Mouse (Mus musculus) heart, postnatal 36 days (tissue): ENCODE results near the gene Vmn1r2. TPM values are rescaled to one million over a fixed set of nuclear protein-coding genes. Genes with fewer than 3 reads are reported as not detected.
A peak's percentile ranks its signal among the peaks of the same experiment; 100 is the strongest.
"Not testable (repeated sequence)": the region's sequence is repeated elsewhere in the genome, so short reads cannot be mapped to it uniquely, and the experiment has no call there.

Source experiments
- DNase-seq, 2 experiments: peaks; one replicate each; pipeline ENCODE4 v3.0.0; 2021 to 2022
- intact Hi-C: fragments of 180-260 bp; cut with DNase I; formaldehyde crosslinking; loops from one replicate; pipeline ENCODE4 v1.15.1; 2025
- total RNA-seq, 2 experiments: library from RNA; stranded (reverse); gene quantifications; 2 replicates each; pipeline ENCODE4 v1.2.3; 2021

The Vmn1r2 gene
- not detected for total RNA-seq

GRCm38 (mm10) chr4:3167020-3167419 lies at the start of gene Vmn1r2:
Vmn1r2 (plus strand) TSS chr4:3167320.
- intact Hi-C loops, DNase-seq: not testable (repeated sequence)

DNA sequence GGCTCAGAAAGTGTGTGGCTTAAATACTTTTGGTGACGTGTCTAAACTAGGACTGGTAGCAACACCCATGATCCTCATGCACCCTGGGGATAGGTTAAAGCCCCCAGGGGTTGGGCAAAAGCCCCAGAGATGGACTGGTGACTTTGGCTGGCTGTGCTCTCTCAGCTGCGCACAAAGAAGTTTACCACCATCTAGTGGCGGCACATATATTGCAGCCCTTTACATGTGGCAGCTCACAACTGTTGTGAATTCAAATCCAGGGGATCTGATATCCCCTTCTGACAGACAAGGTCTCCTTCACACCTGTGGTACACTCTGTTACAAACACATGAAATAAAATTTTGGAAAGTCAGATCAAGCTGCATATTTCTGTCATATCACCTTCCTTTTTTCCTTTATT lies 19.2 kb upstream of the Vmn1r2 start:
- DNase-seq, intact Hi-C loops: not testable (repeated sequence)

DNA sequence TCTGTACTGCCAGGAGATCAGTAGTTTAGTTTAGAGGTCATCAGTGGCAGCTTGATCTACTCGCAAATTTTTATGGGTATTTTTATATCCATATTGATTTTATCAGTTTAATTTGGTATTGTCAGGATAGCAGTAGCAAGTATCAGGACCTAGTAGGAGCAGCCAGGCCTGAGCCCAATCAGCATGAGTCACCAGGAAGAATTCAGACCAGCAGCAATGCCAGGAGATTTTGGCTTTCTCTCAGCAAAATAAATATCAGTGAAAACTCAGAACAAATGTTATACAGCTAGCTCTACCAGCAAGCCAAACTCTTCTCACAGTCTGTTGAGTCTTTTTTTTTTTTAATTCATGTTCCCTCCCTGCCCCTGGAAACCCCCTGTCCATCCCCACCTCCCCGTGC lies 13.8 kb upstream of the Vmn1r2 start:
- DNase-seq, intact Hi-C loops: not testable (repeated sequence)

GRCm38 (mm10) chr4:3164429-3164828 lies 2.7 kb upstream of the Vmn1r2 start:
- intact Hi-C loops, DNase-seq: not testable (repeated sequence)

DNA sequence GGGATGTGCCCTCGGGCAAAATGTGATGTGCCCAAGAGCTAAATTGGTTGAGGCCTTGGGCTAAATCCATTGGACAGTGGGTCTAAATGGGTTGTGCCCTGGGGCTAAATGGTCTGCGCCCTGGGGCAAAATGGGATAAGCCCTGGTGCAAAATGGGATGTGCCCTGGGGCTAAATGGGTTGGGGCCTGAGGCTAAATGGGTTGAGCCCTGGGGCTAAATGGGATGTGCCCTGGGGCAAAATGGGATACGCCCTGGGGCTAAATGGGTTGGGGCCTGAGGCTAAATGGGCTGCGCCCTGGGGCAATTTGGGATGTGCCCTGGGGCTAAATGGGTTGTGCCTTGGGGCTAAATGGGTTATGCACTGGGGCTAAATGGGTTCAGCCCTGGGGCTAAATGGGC lies 2.1 kb upstream of the Vmn1r2 start:
- intact Hi-C loops = no loop called here
- DNase-seq = peak in 1 of 2 experiments; percentile 22

DNA sequence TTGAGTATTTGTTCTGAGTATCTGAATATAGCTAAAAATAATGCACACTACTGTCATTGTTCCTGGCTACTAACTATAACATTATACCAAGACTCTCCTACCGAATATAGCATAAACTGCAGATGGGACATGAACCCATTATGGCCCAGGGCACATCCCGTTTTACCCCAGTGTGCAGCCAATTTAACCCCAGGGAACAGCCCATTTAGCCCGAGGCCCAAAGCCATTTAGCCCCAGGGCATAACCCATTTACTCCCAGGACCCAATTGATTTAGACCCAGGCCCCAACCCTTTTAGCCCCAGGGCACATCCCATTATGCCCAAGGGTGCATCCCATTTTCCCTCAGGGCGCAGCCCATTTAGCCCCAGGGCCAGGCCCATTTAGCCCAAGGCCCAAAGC lies 7.5 kb downstream of the Vmn1r2 start:
- intact Hi-C loops = not testable (repeated sequence)

GRCm38 (mm10) chr4:3175756-3176155 lies 8.6 kb downstream of the Vmn1r2 start:
- DNase-seq, intact Hi-C loops: not testable (repeated sequence)

More for the DNA sequence above, 7.5 kb downstream of the Vmn1r2 start:
- not testable (repeated sequence) for DNase-seq

GRCm38 (mm10) chr4:3176195-3176594 lies 9.1 kb downstream of the Vmn1r2 start:
- DNase-seq, intact Hi-C loops: not testable (repeated sequence)

- intact Hi-C loops, DNase-seq: not testable (repeated sequence)
Observed at GRCm38 (mm10) chr4:3176746-3177490, 9.8 kb downstream of the Vmn1r2 start.

DNA sequence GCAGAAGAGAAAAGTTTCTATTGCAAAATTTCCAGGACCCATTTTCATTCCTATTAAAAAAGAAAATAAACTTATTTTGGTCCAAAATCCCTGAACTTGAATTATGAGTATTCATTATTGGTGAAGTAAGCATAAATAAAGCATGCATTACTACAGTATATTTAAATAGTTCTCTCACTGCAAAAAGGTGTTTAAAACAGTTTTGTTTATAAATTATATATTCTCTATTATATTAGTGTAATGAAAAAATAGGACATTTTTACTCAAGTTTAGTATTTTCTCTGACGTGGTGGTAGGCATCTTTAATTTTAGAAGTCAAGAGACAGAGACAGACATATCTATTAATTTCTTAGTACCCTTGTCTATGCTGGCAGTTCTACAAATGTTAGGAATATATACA lies 18.1 kb downstream of the Vmn1r2 start, which contains the start of gene Vmn1r3:
Vmn1r3 (minus strand) TSS at position 101 of the 400 bp plus-strand sequence.
- DNase-seq, intact Hi-C loops: not testable (repeated sequence)

DNA sequence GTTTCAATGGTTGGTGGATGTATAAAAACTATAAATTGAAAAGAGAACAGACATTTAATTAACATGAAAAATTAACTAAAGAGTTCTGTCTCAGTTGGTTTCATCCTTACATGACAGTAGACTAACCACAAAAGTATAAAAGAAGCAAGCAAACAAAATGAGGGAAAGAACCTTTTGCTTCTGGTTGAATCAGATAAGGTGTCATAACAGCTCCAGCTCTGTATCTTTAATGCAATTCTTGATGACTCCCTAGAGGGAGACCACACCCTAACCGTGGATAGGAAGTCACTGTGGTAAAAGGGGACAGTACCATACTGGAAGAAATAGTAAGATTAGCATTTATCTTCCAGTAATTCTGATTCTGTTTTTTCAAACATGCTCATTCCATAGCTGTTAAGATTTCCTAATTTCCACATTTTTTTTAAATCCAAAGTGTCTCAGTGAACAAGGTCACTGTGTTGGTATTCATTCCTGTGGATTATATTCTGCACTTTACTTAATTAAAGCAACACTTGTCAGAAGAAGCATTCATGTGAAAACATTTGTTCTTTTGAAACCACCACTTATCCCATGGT lies 42.6 kb downstream of the Vmn1r2 start:
- intact Hi-C loops, DNase-seq: not testable (repeated sequence)

DNA sequence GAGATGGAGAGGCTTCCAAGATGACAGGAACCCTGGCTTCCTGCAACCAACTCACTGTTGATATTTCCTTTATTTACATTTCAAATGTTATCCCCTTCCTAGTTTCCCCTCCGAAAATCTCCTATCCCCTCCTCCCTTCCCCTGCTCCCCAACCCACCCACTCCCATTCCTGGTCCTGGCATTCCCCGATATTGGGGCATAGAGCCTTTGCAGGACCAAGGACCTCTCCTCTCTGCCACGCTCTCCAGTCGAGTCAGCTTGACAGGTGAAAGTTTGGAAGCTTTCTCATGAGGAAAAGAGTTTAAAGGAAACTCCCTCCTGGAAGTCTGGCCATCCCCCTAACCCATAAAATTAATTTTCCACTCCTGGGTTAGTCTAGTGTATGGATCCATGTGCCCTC lies 46.2 kb downstream of the Vmn1r2 start:
- intact Hi-C loops, DNase-seq: not testable (repeated sequence)

DNA sequence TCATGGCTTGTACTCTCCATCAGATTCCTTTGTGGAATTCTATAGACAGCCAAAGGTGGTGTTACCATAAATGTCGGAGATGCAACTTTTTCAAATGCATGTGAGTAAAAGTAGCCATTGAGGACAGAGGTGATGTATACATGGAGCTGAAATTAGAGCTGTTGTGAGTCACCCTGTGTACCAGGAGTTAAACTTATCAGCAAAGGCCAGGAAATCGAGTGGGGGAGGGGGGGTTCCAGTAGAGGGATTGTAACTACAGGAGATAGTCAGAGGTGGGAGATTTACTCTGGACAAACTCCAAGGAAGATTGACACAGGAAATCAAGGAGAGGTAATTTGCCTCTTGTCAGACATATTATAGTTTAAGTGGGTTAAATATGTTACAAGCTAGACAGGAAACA lies 49.3 kb downstream of the Vmn1r2 start:
- intact Hi-C loops = not testable (repeated sequence)

More for the DNA sequence above, 49.3 kb downstream of the Vmn1r2 start:
- not testable (repeated sequence) for DNase-seq

Other genes with a start within 250 kb of the Vmn1r2 start
- not detected for gene Vmn1r3, start 18.0 kb downstream of the Vmn1r2 start, total RNA-seq